Mouse (Mus musculus) embryo, embryonic 10.5 days (tissue): ENCODE measurements around the gene Gm3633.
"Not testable (repeated sequence)": the region's sequence is repeated elsewhere in the genome, so short reads cannot be mapped to it uniquely, and the experiment has no call there.

Source experiments
- DNase-seq: peaks from one replicate; pipeline ENCODE4 v3.0.0-alpha.2; 2015; ENCODE audit warnings: low spot score

The Gm3633 gene

DNA sequence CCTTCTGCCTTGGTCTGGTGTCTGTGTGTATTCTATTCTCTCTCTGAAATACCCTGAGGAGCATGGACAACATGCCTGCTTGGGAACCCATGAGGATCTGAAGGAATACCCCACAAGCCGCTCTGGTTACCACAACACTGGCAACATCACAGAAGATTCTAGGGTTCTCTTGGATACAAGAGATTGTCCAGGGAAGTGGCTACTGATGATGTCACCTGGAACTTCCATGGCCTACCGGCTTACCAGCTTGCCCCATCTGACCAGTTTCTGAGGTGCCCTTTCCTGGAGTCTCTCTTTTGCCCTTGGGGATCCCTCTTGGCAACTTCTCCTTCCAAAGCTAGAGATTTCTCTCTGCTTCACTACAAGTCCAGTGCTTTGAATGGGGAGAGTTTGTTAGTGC lies at the start of gene Gm3633:
TSS of gene Gm3633 (minus strand) at position 101 of the 400 bp plus-strand sequence.
- DNase-seq = not testable (repeated sequence)

DNA sequence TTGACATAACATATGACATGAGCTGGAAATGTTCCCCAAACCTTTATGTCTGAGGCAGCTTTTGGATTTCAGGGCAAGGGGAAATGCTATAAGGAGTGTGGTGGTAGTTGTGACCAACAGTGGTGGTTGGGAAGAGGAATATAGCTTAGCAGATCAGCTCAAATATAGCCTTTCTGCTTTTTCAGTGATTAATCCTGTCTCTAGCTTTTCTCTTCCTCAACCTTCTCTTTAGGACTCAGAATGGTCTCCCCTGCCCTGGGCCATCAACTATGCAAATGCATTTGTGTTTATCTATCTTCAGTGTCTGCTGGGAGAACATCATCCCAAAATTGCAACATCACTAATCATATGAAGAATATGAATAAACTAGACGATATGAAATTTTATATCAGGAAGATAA lies 13.9 kb upstream of the Gm3633 start, which contains the start of gene Gm10378:
TSS of gene Gm10378 (plus strand) at position 301 of the 400 bp plus-strand sequence.
- not testable (repeated sequence) for DNase-seq

DNA sequence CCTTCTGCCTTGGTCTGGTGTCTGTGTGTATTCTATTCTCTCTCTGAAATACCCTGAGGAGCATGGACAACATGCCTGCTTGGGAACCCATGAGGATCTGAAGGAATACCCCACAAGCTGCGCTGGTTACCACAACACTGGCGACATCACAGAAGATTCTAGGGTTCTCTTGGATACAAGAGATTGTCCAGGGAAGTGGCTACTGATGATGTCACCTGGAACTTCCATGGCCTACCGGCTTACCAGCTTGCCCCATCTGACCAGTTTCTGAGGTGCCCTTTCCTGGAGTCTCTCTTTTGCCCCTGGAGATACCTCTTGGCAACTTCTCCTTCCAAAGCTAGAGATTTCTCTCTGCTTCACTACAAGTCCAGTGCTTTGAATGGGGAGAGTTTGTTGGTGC lies 41.9 kb downstream of the Gm3633 start, which contains the start of gene Gm17124:
TSS of gene Gm17124 (minus strand) at position 101 of the 400 bp plus-strand sequence.
- DNase-seq = not testable (repeated sequence)
